Mouse (Mus musculus) embryo, embryonic 10 days (tissue): ENCODE measurements around the gene Olfr586.

Experiments used
- DNase-seq: peaks from one replicate; pipeline ENCODE4 v3.0.0-alpha.2; 2015; ENCODE audit warnings: low spot score

Olfr586 gene

DNA sequence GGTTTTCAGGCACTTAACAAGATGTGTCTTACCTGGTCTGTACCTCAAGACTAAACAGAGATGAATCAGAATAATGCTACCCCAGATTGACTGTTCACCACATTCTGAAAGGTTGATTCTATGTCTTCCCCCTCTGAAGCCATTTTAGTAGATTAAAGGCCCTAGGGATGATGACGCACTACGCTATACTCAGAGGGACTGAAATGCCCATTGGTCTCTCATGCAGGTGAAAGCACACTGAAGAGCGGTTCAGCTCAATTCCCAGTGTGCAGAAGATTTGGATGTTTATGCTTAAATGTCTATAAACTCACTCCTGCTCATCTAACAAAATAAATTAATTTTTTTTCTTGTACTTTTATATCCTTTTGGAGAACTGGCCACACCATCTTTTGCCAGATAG is at the start of gene Olfr586:
TSS of gene Olfr586 (minus strand) at position 101 of the 400 bp plus-strand sequence.
- no peak for DNase-seq

DNA sequence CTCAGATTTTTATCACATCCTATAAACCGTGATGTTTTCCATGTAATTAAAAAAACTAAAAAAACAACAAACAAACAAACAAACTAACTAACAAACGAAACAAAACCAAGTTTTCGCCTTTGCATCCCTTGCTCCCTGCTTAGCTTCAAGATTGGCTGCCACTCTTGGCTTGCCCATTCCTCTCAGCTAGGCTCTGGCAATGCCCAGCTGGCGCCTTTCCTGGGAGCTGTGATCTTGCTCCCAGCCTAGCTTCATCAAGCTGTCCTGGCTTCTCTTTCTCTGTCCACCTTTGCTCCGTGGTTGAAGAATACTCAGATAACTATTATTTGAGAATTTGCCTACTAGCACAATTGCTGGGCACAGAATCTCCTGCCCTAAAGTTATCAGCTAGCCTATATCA is 44.3 kb upstream of the Olfr586 start:
- no peak for DNase-seq

DNA sequence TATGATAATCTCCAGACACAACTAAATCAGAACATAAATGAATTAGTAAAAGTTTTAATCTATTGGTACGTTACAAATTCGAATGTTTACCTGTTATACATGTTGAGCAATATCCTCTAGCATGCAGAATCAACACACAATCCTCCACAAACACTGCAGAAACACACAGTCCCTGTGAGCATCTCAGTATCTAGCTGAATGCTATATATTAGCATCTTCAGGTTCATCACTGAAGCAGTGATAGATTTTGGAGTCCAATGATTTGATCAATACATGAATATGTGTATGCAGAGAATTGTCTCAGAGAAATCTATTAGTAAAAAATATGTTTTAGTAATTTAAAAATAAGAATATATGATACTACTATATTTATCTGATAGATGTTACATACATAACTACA is 30.8 kb upstream of the Olfr586 start, which contains the start of gene Olfr589:
TSS of gene Olfr589 (minus strand) at position 101 of the 400 bp plus-strand sequence.
- DNase-seq: no peak

DNA sequence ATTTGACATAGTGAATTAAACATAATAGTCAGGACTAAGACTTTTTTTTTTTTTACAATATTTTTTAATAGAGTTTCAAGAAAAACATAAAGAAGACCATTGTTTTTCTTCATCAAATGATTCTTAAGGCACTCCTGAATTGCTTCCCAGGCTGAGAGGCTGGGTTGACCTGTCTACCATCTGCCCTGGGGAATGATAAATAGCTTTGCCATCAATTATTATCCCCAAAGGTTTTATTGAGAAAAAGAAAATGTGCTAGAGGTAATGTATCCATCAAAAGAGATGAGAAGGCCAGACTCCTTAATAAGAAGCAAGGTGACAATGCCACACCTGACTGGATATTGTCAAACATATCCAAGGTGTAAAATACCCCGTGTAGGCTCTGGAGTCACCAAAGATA is 15.1 kb upstream of the Olfr586 start, which contains the start of gene Olfr588-ps1:
TSS of gene Olfr588-ps1 (plus strand) at position 301 of the 400 bp plus-strand sequence.
- no peak for DNase-seq

DNA sequence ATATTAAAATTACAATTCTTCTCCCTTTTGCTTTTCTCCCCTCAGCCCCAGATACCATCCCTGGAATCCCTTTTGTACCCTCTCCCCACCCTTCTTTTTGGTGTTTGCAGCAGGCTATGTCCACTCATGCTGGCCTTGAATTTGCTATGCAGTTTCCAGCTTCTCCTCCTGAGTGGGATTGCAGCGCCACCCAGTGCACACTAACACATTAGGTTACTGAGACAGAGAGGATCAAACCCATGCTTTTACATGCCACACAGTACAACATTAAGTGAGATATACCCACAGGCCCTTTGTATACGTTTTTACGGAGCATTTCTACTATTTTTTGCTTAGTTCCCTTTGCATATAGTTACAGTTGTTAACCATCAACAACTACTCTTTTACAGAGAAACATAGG is 6.0 kb downstream of the Olfr586 start:
- peak; percentile 35 for DNase-seq

DNA sequence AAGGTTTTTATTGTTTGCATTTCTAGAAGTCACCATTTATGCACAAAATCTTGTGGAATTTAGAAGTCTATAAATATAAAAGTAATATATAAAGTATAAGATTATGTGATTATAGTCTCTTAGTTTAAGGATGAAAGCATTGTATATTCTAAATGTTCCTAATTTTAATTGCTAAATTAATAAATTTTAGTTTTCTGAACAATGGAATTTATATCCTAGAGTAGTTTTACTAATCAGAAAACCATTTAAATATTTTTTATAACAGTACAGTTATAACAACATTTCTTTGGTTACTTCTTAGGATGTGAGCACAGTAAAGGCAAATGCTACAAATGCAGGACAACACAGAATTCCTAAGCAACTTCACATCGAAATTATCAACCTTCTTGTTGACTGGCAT is 28.0 kb downstream of the Olfr586 start, which contains the start of gene Olfr585:
TSS of gene Olfr585 (plus strand) at position 301 of the 400 bp plus-strand sequence.
- DNase-seq: no peak

DNA sequence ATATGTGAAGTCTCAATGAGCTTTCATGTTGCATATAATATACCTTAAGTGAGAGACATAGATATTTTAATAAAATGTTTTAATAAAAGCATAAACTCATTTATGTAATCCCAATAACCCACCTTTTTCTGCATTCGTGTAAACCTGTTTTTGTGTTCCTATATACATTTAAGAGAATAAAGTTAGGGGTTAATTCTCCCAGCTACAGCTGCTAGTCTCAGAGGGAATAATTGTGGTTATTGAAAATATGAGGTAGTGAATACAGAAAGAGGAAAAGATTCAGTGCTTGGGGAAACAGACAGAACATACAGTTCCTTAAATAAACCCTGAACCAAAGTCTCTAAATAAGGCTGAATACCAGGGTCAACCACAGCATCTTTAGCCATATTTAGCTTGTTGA is 43.9 kb downstream of the Olfr586 start, which contains the start of gene Olfr584:
TSS of gene Olfr584 (plus strand) at position 301 of the 400 bp plus-strand sequence.
- DNase-seq: no peak
